ENCODE assay signal across 19 mouse cellular contexts in genomic region chr1:128608119-128608518, GRCm38 (mm10). TPM values are rescaled to one million over a fixed set of nuclear protein-coding genes. Genes with fewer than 3 reads are reported as not detected.
DNase-seq lines count a peak whose midpoint lies in the region; ATAC-seq and TF ChIP-seq lines count a peak whose summit lies in the region.
"Had no signal": no experiment of that assay in that cellular context is flagged by ENCODE, and none has a peak within 500 bp of the region (broad histone marks: within the 10 kb centered on the region; RNA-seq: fewer than 3 reads in every experiment).

No protein-coding gene starts in this region.

- H3K4me1 ChIP-seq in bone marrow, adult 2 months (ENCODE audit: control insufficient read depth, insufficient read depth, low read length), result peaks cover 14% of the 10 kb centered on the region
- peaks cover 52% of the 10 kb centered on the region; the same call in 1 of the 2 replicates for H3K4me1 ChIP-seq in spleen, adult 2 months (ENCODE audit: control insufficient read depth, insufficient read depth, insufficient read length)
- H3K4me1 ChIP-seq: neural tube, embryonic 15.5 days; stomach, embryonic 15.5 days had no signal

- no peak; the same call in 1 of the 2 replicates for TF ChIP-seq CTCF in bone marrow, adult 2 months (IDR thresholded peaks at IDR 0.05; ENCODE audit: control insufficient read depth, insufficient read depth, low read length)
- TF ChIP-seq CTCF in spleen, adult 2 months (IDR thresholded peaks at IDR 0.05; ENCODE audit: extremely low read depth, insufficient read depth, insufficient read length, insufficient replicate concordance), result no peak

- peak; percentile 69 for DNase-seq in lung, postnatal 36 days
- no peak for DNase-seq in lung, postnatal 10 days
- DNase-seq in spleen, adult 2 months (ENCODE audit: low read depth in 1 of 2, low spot score in 2 of 2), result peak; percentile 80 to 85
- DNase-seq in left cerebral cortex, postnatal 10 days (ENCODE audit: extremely low spot score in 1 of 2, low spot score in 2 of 2), result no peak
- no peak for DNase-seq in urinary bladder, adult 18-20 months (ENCODE audit: low spot score in 2 of 2)
- DNase-seq in thymus, postnatal 25 days, result no peak
- DNase-seq: cerebellum, adult 18-20 months; gastrocnemius, postnatal 25 days; heart, postnatal 4 days; kidney, postnatal 10 days; right cerebral cortex, adult 18-20 months had no signal

- H3K27ac ChIP-seq in bone marrow, adult 2 months (ENCODE audit: control insufficient read depth, insufficient read depth, low read depth, low read length, poor library complexity), result peak overlapping the region; percentile 48; the same call in 1 of the 2 replicates
- H3K27ac ChIP-seq in spleen, adult 2 months (ENCODE audit: insufficient read depth, low read length), result peak overlapping the region; percentile 80
- H3K27ac ChIP-seq: forebrain, embryonic 10.5 days; liver, embryonic 14.5 days; neural tube, embryonic 15.5 days; stomach, embryonic 15.5 days had no signal

- no peaks in the 10 kb centered on the region for H3K36me3 ChIP-seq in spleen, adult 2 months (ENCODE audit: control insufficient read depth, insufficient read depth, low read length)
- H3K36me3 ChIP-seq: forebrain, embryonic 10.5 days; heart, embryonic 12.5 days; neural tube, embryonic 15.5 days; stomach, embryonic 15.5 days had no signal

- TF ChIP-seq POLR2A in bone marrow, adult 2 months (IDR thresholded peaks at IDR 0.05; ENCODE audit: borderline replicate concordance, control insufficient read depth, low read depth, low read length), result no peak
- no peak; the same call in 1 of the 2 replicates for TF ChIP-seq POLR2A in spleen, adult 2 months (IDR thresholded peaks at IDR 0.05; ENCODE audit: low read depth, low read length)

- no peaks in the 10 kb centered on the region for H3K27me3 ChIP-seq in spleen, adult 2 months (ENCODE audit: control insufficient read depth, insufficient read depth, low read length)
- H3K27me3 ChIP-seq: stomach, embryonic 15.5 days had no signal

- no peak overlapping the region for H3K4me3 ChIP-seq in bone marrow, adult 2 months (replicated peaks; ENCODE audit: control insufficient read depth, low read depth, low read length)
- H3K4me3 ChIP-seq in spleen, adult 2 months (ENCODE audit: extremely low read depth, insufficient read depth, insufficient read length), result no peak overlapping the region
- H3K4me3 ChIP-seq: forebrain, embryonic 10.5 days; heart, embryonic 12.5 days; neural tube, embryonic 15.5 days; stomach, embryonic 15.5 days had no signal

- WGBS in bone marrow, adult 2 months, result 12% methylated on average over 6 of the region's 6 CpGs
- 7% methylated on average over 6 of the region's 6 CpGs for WGBS in spleen, adult 2 months

- ATAC-seq in megakaryocyte, adult 5-6 weeks (ENCODE audit: poor library complexity, severe bottlenecking), result peak; percentile 82
- ATAC-seq: inflammation-experienced regulatory T-cells, adult 6 months had no signal

- intact Hi-C loops in left cerebral cortex, postnatal 10 days (cut with DNase I), result no loop called here

RNA-seq across cellular contexts. Expression of gene Cxcr4, which starts 16.0 kb away (rescaled TPM):
- polyA plus RNA-seq in bone marrow, adult 2 months (2011; ENCODE audit: insufficient read depth, insufficient read length, low replicate concordance, missing spikeins), result 91.8 and 162 TPM in 2 replicates
- total RNA-seq in megakaryocyte, adult 5-6 weeks (2015), result 507 and 516 TPM in 2 replicates
- 307 and 321 TPM in 2 replicates for total RNA-seq in megakaryocyte, adult 5-6 weeks (2017)
- 288 and 315 TPM in 2 replicates for polyA plus RNA-seq in spleen, adult 2 months (2012; rRNA removed)
- total RNA-seq in left cerebral cortex, postnatal 10 days (2021), result 1 to 10 TPM; 7.2 to 10.0 TPM

Comparison
In these comparisons a context has a peak if more than half of its experiments do, and no peak if none do; other contexts are left out.
1. DNase-seq: peak in lung, postnatal 36 days (single experiment) and spleen, adult 2 months (2 of 2); none in lung, postnatal 10 days (single experiment), left cerebral cortex, postnatal 10 days (0 of 2), urinary bladder, adult 18-20 months (0 of 2) and thymus, postnatal 25 days (single experiment).
2. RNA of gene Cxcr4, which starts 16.0 kb away (total RNA-seq): 307 to 516 TPM in megakaryocyte, adult 5-6 weeks; 7.2 to 10.0 TPM in left cerebral cortex, postnatal 10 days; every median in the first group is over 10 times any median in the second.